Mouse (Mus musculus) urinary bladder, postnatal 4 days (tissue): Measurements from ENCODE around the gene Piwil1.
A peak's percentile ranks its signal among the peaks of the same experiment; 100 is the strongest.

Source experiments
- DNase-seq, 2 experiments: peaks; one replicate each; pipeline ENCODE4 v3.0.0; 2021 to 2022; ENCODE audit warnings: low spot score in 2 of 2

Gene Piwil1

DNA sequence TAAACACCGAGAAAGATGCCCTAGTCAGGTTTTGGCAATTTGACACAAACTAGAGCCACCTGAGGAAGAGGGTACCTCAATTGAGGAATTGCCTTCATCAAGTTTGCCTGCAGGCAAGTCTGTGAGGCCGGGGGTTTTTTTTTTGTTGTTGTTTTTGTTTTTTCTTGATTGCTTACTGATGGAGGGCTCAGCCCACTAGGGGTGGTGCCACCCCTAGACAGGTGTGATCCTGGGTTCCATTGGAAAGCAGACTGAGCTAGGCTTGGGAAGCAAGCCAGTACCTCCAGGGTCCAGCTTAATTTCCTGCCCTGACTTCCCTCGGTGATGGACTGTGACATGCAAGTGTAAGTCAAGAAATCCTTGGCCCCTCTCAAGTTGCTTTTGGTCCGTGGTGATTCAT is at the start of gene Piwil1:
Piwil1 (plus strand) TSS at position 301 of the 400 bp plus-strand sequence.
- no peak for DNase-seq

DNA sequence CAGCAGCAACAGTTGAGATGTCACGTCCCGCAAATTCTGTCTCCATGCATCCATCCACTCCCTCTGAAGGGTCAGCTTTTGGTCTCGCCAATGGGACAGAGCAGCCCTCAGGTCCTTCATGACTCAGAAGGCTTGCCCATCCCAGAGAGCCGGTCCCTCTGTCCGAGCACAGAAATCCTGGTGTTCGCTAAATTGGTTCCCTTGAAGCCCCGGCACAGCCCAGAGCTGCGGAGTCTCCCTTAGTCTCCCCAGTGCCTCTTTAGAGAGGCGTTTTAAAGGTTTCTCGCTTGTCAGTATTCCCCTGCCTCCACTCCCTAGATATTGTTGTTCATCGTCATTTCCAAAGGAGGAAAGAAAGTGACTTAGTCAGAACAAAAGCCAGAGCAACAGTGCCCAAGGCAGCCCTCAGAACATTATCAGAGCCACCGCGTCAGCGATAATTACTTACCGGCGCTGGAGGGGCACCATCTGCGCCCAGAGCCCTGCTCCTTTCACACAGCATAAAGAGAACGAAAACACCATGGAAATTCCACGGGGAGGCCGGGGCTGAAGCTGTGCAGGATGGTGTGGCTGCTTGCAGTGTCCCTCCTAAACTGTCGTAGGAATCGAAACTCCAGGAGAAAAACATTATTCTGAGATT is 45.7 kb upstream of the Piwil1 start:
- DNase-seq: no peak

DNA sequence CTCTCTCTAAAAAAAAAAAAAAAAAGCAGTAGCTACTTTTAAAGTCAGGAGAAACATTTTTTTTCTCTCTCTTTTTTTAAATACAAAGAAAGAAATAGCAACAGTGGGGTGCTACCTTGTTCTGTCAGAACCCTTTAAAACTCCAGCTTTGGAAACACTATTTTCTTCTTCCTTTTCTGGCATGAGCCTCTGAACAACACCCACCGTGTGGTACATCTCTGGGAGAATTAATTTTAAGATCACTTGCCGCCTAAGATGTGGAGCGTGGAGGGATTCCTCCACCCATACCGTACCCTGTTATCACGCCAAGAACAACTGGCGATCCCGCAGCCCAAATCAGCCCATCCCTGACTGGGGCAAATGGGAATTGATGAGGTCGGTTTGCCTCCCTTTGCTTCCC is 42.2 kb upstream of the Piwil1 start:
- DNase-seq: no peak

DNA sequence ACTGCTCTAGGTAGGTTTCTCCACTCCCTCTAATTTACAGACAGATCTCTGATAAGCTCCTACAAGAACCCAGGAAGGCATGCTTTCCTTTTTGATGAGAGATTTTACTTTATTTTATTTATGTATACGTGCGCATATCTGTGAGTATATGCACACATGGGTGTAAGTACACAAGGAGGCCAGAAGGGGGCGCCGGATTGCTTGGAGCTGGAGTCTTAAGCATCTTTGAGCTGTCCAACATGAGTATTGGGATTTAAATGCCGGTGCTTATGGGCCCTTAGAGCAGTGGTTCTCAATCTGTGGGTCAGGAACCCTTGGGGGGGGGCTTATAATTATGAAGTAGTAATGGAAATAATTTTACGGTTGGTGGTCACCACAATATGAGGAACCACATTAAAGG is 39.4 kb upstream of the Piwil1 start:
- no peak for DNase-seq

DNA sequence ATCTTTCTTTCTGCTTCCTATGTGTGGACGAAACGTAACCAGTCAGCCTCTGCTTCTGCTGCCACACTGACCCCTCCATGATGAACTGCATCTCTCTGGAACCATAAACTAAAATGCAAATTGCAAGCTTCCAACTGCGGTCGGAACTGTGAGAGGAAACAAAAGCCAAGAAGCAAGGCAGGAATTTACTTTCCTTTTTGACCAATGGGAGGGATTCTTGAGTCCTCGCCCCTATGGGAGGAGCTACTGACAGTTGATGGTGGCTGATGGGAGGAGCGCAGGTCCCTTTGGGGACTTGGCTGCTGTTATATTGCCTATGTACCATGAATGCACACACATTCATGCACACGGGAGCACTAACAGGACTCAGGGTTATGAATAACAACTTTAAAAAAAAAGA is 38.3 kb upstream of the Piwil1 start:
- DNase-seq: no peak

DNA sequence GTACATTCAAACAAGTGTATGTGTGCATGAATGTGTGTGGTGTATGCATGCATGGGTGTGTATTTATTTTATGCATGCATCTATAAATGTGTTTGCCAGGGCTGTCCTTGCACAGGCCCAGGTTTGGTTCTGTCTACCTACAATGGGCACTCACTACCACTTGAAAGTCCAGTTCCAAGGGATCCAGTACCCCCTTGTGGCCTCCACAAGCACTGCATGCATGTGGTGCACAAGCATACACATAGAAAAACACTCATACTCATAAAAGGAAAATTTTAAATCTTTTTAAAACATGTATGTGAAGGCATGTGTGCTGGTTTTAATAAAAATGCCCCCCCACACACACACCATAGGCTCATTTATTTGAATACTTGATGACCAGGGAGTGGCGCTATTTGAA is 37.3 kb upstream of the Piwil1 start:
- DNase-seq: no peak

DNA sequence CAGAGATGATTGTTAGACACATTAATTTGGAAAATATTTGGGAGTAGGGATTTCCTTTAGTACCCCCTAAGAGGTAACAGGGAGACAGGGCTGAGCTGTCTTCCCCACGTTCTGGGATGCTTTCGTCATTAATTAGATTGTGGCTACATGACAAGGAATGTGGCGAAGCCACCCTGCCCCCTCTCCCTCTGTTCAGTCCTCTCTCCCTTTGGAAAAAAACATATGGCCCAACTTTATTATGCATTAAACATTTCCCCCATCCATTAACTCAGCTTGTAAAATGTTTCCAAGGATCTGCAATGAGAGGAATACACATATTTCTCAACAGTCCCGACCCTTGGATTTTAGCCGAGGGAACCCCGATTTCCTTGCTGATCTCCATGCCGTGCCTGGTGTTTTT is 35.0 kb upstream of the Piwil1 start:
- no peak for DNase-seq

DNA sequence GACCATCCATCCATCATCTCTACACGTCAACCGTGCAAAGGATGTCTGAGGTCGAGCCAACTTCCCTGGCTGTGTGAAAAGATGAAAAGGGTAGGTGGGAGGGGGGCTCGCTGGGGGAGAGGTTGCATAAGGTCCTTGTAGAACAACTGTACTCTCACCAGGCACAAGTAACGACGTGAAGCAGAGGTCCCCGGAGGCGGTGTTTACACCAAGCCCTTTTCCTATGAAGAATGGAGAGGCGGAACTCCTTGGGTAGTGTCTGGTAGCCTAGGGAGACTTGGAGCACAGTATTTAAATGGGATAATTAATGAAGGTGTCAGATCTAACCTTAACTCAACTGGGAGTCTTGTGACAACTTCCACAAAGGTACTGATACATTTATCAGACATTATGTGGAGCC is 28.2 kb upstream of the Piwil1 start:
- DNase-seq: no peak

DNA sequence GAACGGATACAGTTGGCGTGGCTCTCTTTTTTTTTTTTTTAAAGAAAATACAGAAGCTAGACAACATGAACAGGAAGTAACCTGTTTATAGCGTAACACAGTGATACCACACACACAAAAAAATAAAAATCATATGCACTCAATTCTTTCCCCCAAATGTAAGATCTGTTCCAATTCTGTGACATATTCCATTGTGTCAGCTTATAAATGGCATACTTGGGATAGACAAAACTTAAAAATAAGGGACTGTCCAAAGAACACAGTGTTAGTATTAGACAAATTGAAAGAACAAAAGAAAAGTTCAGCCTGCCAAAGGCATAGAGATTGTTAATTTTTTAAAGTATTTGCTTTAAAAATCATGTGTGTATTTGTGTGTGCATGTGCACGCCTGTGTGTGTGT is 25.0 kb upstream of the Piwil1 start:
- DNase-seq: no peak

DNA sequence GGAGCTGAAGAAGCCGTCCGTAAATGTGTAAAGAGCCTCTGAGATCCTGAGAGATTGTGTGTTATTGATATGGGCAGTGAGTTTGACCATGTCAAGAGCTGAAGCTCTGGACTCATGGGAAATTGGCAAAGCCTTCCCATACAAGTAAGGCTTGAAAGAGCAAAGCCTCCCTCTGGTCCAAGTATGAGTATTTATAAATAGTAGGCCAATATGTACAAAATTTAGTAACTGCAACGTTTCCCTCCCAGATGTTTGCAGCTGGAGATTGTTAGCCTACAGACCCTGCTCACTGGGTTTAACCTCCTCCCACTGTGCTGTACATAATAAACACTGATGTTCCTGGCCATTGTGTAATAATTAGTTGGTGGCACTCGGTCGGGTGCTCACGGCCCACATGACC is 24.5 kb upstream of the Piwil1 start:
- no peak for DNase-seq

DNA sequence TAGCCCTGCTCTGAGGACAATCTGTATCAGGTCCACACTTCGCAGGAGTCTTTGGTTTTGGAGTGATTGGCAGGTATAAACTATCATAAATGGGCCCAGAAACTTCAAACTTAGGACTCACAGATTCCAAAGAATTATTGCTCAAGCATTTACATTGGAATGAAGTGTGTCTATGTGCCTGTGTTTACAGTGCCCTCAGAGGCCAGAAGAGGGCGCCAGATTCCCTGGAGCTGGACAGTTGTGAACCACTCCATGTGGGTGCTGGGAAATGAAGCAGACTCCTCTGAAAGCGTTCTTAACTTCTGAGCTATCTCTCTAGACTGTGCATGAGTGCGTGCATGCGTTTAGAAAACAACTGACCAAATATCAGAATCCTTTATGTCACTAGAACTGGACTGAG is 20.9 kb upstream of the Piwil1 start:
- DNase-seq: no peak

DNA sequence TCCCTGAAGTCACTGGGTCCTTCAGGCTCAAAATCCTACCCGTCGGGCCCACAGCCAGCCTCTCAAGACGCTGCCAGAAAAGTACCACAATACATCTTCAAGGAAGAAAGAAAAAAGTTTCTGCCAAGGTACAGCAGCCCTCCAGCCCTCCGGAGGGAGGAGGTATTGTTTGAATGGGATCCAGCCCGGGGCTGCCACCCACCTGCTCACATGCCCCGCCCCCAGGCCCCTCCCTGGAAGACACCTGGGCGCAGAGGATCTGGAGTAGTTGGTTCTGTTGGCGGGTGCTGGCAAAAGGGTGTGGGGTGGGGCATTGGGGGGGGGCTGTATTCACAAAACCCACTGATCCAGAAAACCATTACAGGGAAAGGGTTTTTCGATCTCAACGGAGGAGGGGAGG is 18.1 kb upstream of the Piwil1 start:
- DNase-seq: peak in 1 of 2 experiments; percentile 76

DNA sequence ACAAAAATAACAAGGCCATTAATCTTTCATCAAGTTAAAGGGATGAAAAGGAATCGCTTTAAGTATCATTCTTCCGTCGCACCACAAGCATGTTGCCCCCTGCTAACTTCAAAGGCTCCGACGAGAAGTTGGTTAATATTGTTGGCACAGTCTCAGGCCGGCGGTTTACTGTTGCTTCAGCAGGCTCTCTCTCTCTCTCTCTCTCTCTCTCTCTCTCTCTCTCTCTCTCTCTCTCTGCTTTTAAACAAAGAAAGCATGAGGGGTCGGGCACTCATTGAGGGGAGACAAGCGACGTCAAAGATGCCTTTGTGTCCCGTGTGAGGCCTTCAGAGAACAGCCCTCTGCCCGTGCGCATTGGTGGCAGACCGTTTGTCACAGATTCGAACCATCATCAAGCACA is 17.7 kb upstream of the Piwil1 start:
- no peak for DNase-seq

DNA sequence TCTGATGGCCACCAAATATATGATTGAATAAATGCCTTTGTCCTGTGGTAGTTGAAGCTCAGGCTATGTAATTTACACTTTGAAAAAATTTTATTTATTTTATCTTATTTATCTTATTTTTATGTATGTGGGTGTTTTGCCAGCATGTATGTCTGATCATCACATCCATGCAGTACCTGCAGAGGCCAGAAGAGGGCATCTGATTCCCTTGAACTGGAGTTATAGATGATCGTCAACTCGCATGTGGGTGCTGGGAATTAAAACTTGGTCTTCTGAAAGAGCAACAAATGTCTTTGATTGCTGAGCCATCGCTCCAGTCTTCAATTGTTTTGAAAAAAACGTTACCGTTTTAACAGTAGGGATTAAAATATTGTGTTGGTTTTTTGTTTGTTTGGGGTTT is 15.2 kb upstream of the Piwil1 start:
- DNase-seq: no peak

DNA sequence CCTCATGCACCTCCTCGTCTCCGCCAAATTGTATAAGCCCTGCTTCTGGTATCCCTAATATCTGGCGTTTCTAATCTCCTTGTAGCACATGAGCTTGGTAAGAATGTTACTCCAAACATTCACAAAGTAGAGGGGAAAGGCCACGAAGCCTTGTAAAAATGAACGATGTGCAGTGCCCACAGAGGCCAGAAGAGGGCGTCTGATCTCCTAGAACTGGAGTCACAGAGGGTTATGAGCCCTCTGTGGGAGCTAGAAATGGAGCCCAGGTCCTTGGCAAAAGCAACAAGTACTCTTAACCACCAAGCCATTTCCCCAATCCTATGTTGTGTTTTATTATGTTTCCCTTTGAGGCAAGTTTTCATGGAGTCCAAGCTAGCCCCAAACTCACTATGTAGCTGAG is 8.2 kb upstream of the Piwil1 start:
- DNase-seq: no peak

DNA sequence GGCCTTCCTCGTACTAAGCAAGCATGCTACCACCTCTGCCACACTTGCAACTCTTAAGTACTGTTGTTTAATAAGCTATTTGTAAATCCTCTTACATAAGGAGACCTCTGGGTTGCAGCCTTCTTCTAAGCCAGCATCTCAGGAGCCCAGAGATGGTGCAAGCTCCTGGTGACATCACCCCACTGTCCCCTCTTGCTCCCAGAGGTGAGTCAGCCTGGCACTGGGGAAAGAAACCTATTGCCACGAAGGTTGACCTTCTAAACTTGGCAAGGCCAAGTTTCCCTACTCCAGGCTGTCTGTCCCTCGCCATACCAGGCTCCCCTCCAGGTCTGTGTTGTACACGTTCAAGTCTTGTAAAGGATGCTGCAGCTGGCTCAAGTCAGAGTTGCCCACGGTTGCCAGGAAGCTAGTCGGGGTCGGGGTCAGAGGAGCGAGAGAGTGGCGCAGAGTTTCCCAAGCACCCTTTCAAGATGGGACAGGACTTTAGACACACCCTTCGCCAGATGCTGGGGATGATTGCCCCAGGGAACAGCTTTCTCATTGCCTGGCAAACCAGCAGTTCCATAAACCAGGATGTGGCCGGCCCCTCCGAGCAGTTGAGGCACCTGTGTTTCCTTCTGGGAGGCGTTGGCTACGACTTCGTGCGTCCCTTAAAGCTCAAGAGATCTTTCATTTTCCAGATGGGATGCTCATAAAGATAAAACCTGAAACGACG is 7.6 kb upstream of the Piwil1 start:
- DNase-seq: no peak

DNA sequence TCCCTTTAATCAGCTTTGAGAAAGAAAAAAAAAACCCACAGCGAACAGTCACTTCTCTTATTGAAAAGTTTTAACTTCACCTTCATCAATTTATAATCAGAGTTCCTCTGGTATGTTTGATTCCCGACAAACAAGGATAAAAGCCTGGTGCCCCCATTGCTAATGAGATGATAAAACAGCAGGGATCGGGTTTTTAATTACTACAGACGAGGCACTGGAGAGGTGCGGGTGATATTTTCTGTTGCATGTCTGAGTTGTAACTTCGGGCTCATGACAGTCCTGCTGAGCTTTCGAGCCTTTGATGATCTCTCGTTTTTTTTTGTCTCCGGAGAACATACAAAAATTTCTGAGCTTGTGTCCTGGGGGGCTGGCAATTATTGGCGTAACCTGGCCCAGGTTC is 5.5 kb upstream of the Piwil1 start:
- DNase-seq: no peak

DNA sequence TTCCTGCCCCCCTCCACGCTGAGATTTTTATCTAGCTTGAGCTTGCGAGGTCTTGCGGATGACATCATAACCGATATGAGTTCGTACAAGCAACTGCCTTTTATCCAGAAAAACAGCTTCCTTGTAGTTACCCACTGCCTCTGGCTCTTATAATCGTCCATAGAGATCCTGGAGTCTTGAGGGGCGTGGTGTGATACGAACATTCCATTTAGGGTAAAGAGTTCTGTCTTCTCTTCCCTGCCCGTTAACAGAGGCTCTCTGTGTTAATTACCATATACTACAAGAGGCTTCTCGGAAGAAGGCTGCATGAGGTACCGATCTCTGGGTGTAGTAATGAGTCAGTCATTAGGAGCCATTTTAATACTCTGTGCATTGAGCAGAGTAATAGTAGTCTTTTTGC is 1.6 kb upstream of the Piwil1 start:
- DNase-seq: no peak

DNA sequence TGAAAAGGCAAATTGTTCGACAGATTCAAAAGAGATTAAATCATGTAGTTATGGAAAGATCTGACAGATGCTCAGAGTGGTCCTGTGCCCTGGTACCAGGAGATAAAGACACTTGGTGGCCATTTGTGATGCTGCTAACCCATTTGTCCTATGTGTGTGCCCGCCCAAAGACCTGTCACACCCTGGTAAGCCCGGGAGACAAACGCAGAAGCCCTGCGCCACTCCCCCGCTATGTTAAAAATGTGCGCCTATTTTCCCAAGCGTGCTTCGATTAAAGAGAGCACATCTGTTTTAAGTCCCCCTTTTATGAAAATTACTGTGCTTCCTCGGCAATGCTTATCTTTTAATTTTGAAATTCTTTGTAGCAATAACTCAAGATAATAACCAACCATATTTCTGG is 1.4 kb downstream of the Piwil1 start:
- no peak for DNase-seq

DNA sequence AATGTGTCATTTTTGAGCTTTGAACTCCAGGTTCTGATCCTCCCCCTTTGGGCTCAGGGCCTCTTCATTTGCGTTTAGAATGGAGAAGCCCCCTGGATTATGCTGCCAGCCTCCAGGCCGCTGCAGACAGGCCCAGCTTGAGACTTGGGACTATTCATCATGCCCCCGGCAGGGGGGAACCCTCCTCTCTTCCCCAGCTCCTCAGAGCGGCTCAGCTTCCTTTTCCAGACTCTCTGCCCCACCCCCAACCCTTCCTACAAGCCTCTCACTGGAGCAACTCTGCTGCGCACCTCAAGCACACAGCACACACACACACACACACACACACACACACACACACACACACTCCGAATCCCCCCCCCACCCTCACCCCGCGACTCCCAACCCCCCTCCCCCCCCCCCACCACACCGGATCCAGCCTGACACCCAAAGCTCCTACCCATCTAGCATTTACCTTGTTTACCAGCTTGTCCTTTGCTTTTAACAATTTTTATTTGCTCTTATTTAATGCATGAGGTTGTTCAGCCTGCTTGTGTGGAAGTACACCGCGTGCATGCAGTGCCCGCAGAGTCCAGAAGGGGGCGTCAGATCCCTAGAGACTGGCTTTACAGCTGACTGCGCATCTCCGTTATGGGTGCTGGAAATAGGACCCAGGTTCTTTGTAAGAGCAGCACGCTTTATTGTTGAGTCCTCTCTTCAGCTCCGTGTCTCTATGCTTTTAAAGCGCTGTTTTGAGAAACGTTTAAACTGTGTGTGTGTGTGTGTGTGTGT is 2.0 kb downstream of the Piwil1 start:
- no peak for DNase-seq

DNA sequence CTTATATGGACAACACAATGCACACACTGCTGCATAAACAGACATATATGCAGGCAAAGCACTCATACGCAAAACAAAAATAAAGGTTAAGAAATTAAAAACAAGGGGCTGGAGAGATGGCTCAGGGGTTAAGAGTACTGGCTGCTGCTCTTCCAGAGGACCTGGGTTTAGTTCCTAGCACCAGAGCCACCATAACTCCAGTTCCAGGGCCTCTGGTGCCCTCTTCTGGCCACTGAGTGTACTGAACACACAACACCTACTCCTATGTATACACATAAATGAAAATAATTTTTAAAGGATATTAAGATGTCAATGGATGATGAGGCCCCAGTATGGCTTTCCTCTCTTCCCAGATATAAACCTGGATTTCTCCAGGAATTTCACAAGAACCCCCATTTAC is 4.1 kb downstream of the Piwil1 start:
- no peak for DNase-seq

DNA sequence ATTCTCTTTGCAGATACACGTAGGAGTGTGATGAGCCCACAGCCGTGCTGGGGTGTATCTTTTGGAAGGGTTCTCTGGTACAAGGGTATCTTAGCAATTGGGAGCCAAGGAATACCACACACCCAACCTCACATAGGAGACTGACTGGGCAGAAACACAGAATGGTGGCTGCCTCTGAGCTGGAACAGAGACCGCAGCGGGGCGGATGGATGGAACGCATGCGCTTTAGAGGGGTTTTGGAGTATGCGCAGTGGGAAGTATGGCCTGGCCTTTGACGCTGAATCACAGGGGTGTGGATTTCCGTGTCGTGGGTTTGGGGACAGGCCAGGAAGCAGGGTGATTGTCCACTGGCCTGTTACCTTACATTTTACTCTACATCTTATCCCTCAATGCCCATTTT is 4.9 kb downstream of the Piwil1 start:
- no peak for DNase-seq

DNA sequence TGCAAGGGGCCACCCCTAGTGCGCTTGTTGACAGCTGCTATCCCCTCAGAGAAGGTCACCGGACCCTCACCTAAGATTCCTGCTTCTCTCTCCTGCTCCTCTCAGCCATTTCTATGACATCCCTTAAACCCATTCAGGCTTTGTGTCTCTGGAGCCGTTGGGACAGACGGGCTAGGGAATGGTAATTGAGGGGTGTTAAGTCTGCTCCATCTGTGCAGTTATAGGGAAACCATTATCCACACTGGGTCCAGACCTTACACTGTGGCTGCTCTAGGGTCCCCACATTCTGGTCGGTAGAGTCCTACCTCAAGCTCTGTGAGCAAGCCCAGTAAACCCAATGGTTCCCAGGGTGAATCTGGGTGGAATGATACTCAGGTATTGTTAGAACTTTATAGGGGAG is 6.6 kb downstream of the Piwil1 start:
- DNase-seq: no peak
